Mouse (Mus musculus) G1E-ER4 (cell line): Measurements from ENCODE around the gene Slc9a5. TPM values are rescaled to one million over a fixed set of nuclear protein-coding genes. Genes with fewer than 3 reads are reported as not detected.

ENCODE experiments used
- GATA1 ChIP-seq: IDR thresholded peaks from one replicate; pipeline ENCODE4 v1.8.0; 2012; ENCODE audit warnings: low read length, inconsistent platforms
- polyA plus RNA-seq: library from polyadenylated mRNA; stranded (reverse); fragments of >175 nt; gene quantifications from 2 replicates; pipeline ENCODE4 v1.2.3, GENCODE M21; 2012

The Slc9a5 gene
- polyA plus RNA-seq, 1 experiment = 0.49 TPM

- TF ChIP-seq GATA1 = no peak
Observed at GRCm38 (mm10) chr8:105313622-105314402, 34.8 kb upstream of the Slc9a5 start.

- TF ChIP-seq GATA1 = no peak
Observed at GRCm38 (mm10) chr8:105315073-105315769, 33.4 kb upstream of the Slc9a5 start.

- no peak for TF ChIP-seq GATA1
Observed at GRCm38 (mm10) chr8:105317941-105318340, 30.7 kb upstream of the Slc9a5 start.

- no peak for TF ChIP-seq GATA1
Observed at GRCm38 (mm10) chr8:105318662-105319190, 29.9 kb upstream of the Slc9a5 start.

GRCm38 (mm10) chr8:105323183-105323582, 25.5 kb upstream of the Slc9a5 start:
- TF ChIP-seq GATA1 = no peak

- no peak for TF ChIP-seq GATA1
Observed at GRCm38 (mm10) chr8:105325641-105326093, 23.0 kb upstream of the Slc9a5 start.

- no peak for TF ChIP-seq GATA1
Observed at GRCm38 (mm10) chr8:105326141-105326672, 22.4 kb upstream of the Slc9a5 start, which contains the start of the genes Lrrc29 and Tmem208. Lrrc29 (minus strand) TSS chr8:105326278. Tmem208 (plus strand) TSS chr8:105326354.

GRCm38 (mm10) chr8:105326968-105327367, 21.7 kb upstream of the Slc9a5 start:
- TF ChIP-seq GATA1 = no peak

- TF ChIP-seq GATA1 = no peak
Observed at GRCm38 (mm10) chr8:105330325-105330724, 18.3 kb upstream of the Slc9a5 start.

GRCm38 (mm10) chr8:105331469-105331868, 17.2 kb upstream of the Slc9a5 start:
- TF ChIP-seq GATA1 = no peak

- no peak for TF ChIP-seq GATA1
Observed at GRCm38 (mm10) chr8:105331931-105332330, 16.7 kb upstream of the Slc9a5 start.

- TF ChIP-seq GATA1 = no peak
Observed at GRCm38 (mm10) chr8:105332523-105332922, 16.1 kb upstream of the Slc9a5 start.

- TF ChIP-seq GATA1 = no peak
Observed at GRCm38 (mm10) chr8:105336373-105337130, 12.1 kb upstream of the Slc9a5 start.

GRCm38 (mm10) chr8:105338992-105339391, 9.7 kb upstream of the Slc9a5 start:
- TF ChIP-seq GATA1 = no peak
